Mouse (Mus musculus) neural tube, embryonic 11.5 days (tissue): Measurements from ENCODE around the gene Donson. TPM values are rescaled to one million over a fixed set of nuclear protein-coding genes. Genes with fewer than 3 reads are reported as not detected.

Source experiments
- ATAC-seq: fragments of 200-750 bp; cut with Nextera tagmentation; 2 replicates; pipeline ENCODE4 v1.8.0; 2017; ENCODE audit warnings: moderate number of reproducible peaks, mild to moderate bottlenecking, moderate TSS enrichment, moderate library complexity; ENCODE audit not compliant: insufficient read depth, low FRiP score, low TSS enrichment
- DNase-seq: peaks from one replicate; pipeline ENCODE4 v3.0.0-alpha.2; 2015; ENCODE audit warnings: low spot score
- H3K27ac ChIP-seq: fragments of 300-500 bp; sonication (generic); 2 replicates; pipeline ENCODE4 v1.5.1; 2014; ENCODE audit warnings: low read depth, mild to moderate bottlenecking, low read length
- H3K27me3 ChIP-seq: fragments of 300-500 bp; sonication (generic); 2 replicates; pipeline ENCODE4 v1.6.1; 2014; ENCODE audit warnings: mild to moderate bottlenecking, low read length, mixed read lengths; ENCODE audit not compliant: control insufficient read depth, insufficient read depth
- H3K36me3 ChIP-seq: fragments of 300-500 bp; sonication (generic); 2 replicates; pipeline ENCODE4 v1.6.1; 2014; ENCODE audit warnings: mild to moderate bottlenecking, low read length, moderate library complexity, mixed read lengths; ENCODE audit not compliant: control insufficient read depth, insufficient read depth
- H3K4me1 ChIP-seq: fragments of 300-500 bp; sonication (generic); 2 replicates; pipeline ENCODE4 v1.6.1; 2014; ENCODE audit warnings: low read length, mixed read lengths; ENCODE audit not compliant: control insufficient read depth, insufficient read depth
- H3K4me2 ChIP-seq: fragments of 300-500 bp; sonication (generic); 2 replicates; pipeline ENCODE4 v1.6.1; 2014; ENCODE audit warnings: low read depth, mild to moderate bottlenecking, moderate library complexity
- H3K4me3 ChIP-seq: fragments of 300-500 bp; sonication (generic); 2 replicates; pipeline ENCODE4 v1.5.1; 2014; ENCODE audit warnings: low read depth, low read length
- H3K9ac ChIP-seq: fragments of 300-500 bp; sonication (generic); 2 replicates; pipeline ENCODE4 v1.6.1; 2014; ENCODE audit warnings: mild to moderate bottlenecking, low read length
- H3K9me3 ChIP-seq: fragments of 300-500 bp; sonication (generic); 2 replicates; pipeline ENCODE4 v1.6.1; 2016; ENCODE audit warnings: low read length; ENCODE audit not compliant: control insufficient read depth
- WGBS: fragments of 180-500 bp; shearing (Covaris S2); extraction: QIAGEN DNeasy Blood & Tissue Kit; methylation state at CpG from one replicate; pipeline ENCODE4 v1.1.7; 2014; 5-methylcytosine and 5-hydroxymethylcytosine counted together
- polyA plus RNA-seq: library from polyadenylated mRNA; unstranded; fragments of >200 nt; fragmentation: Nextera tagmentation; extraction: Ambion mirVana; gene quantifications from 2 replicates; pipeline ENCODE4 v1.2.1, GENCODE M21; 2014

Gene Donson
- polyA plus RNA-seq, 1 experiment from 2014 or later, result 36.3 TPM

- Histone ChIP-seq H3K4me1 (no peaks in the 10 kb centered on the region), H3K27ac (no peak overlapping the region), H3K27me3 (no peaks in the 10 kb centered on the region), H3K36me3 (peaks cover 27% of the 10 kb centered on the region), H3K4me2 (no peak overlapping the region), H3K4me3 (no peak overlapping the region), H3K9ac (no peak overlapping the region), H3K9me3 (no peaks in the 10 kb centered on the region)
- WGBS, result 87% methylated on average over 4 of the region's 4 CpGs
- DNase-seq, result no peak
- ATAC-seq, result no peak
These were observed 14.1 kb downstream of the Donson start for GRCm38 (mm10) chr16:91674500-91674899.

- WGBS, result 97% methylated on average over 3 of the region's 3 CpGs
- Histone ChIP-seq H3K4me1 (no peaks in the 10 kb centered on the region; the same call in 1 of the 2 replicates), H3K4me3 (no peak overlapping the region), H3K27ac (no peak overlapping the region), H3K9ac (no peak overlapping the region), H3K27me3 (no peaks in the 10 kb centered on the region), H3K36me3 (peaks cover 39% of the 10 kb centered on the region), H3K9me3 (no peaks in the 10 kb centered on the region), H3K4me2 (no peak overlapping the region)
- no peak for DNase-seq
- no peak for ATAC-seq
These were observed 24.8 kb downstream of the Donson start for GRCm38 (mm10) chr16:91663795-91664194.

GRCm38 (mm10) chr16:91662336-91662735, 26.2 kb downstream of the Donson start:
- ATAC-seq (no peak), DNase-seq (no peak)
- 95% methylated on average over 16 of the region's 16 CpGs for WGBS
- H3K4me1 ChIP-seq, result no peaks in the 10 kb centered on the region; the same call in 1 of the 2 replicates
- no peak overlapping the region for H3K4me3 ChIP-seq
- H3K36me3 ChIP-seq, result peaks cover 53% of the 10 kb centered on the region
- H3K9me3 ChIP-seq, result no peaks in the 10 kb centered on the region
- no peak overlapping the region for H3K4me2 ChIP-seq
- H3K27ac ChIP-seq, result no peak overlapping the region
- no peak overlapping the region for H3K9ac ChIP-seq
- H3K27me3 ChIP-seq, result no peaks in the 10 kb centered on the region

- Histone ChIP-seq H3K27me3 (no peaks in the 10 kb centered on the region), H3K9me3 (no peaks in the 10 kb centered on the region), H3K4me2 (no peak overlapping the region), H3K27ac (no peak overlapping the region), H3K4me1 (no peaks in the 10 kb centered on the region; the same call in 1 of the 2 replicates), H3K9ac (no peak overlapping the region), H3K36me3 (peaks cover 54% of the 10 kb centered on the region), H3K4me3 (no peak overlapping the region)
- WGBS, result 66% methylated on average over 1 of the region's 1 CpGs
- DNase-seq (no peak), ATAC-seq (no peak)
These were observed 27.2 kb downstream of the Donson start for GRCm38 (mm10) chr16:91661397-91661796.

GRCm38 (mm10) chr16:91659798-91660197, 28.8 kb downstream of the Donson start:
- ATAC-seq (no peak), DNase-seq (no peak)
- H3K27ac ChIP-seq, result no peak overlapping the region
- no peak overlapping the region for H3K4me3 ChIP-seq
- no peaks in the 10 kb centered on the region for H3K27me3 ChIP-seq
- H3K9ac ChIP-seq, result no peak overlapping the region
- peaks cover 67% of the 10 kb centered on the region for H3K36me3 ChIP-seq
- H3K4me1 ChIP-seq, result no peaks in the 10 kb centered on the region; the same call in 1 of the 2 replicates
- WGBS, result 97% methylated on average over 20 of the region's 20 CpGs
- no peak overlapping the region for H3K4me2 ChIP-seq
- H3K9me3 ChIP-seq, result no peaks in the 10 kb centered on the region

- DNase-seq, result no peak
- no peaks in the 10 kb centered on the region for H3K27me3 ChIP-seq
These were observed 30.1 kb downstream of the Donson start for GRCm38 (mm10) chr16:91658471-91658870.

GRCm38 (mm10) chr16:91657285-91657684, 31.3 kb downstream of the Donson start:
- no peak overlapping the region for H3K4me2 ChIP-seq
- H3K27ac ChIP-seq, result no peak overlapping the region
- H3K27me3 ChIP-seq, result no peaks in the 10 kb centered on the region
- WGBS, result 97% methylated on average over 17 of the region's 17 CpGs
- H3K9ac ChIP-seq, result no peak overlapping the region
- H3K4me1 ChIP-seq, result no peaks in the 10 kb centered on the region; the same call in 1 of the 2 replicates
- DNase-seq (no peak), ATAC-seq (no peak)
- peaks cover 62% of the 10 kb centered on the region for H3K36me3 ChIP-seq
- H3K4me3 ChIP-seq, result no peak overlapping the region
- no peaks in the 10 kb centered on the region for H3K9me3 ChIP-seq

More at GRCm38 (mm10) chr16:91658471-91658870, 30.1 kb downstream of the Donson start:
- WGBS, result 98% methylated on average over 5 of the region's 5 CpGs
- Histone ChIP-seq H3K4me3 (no peak overlapping the region), H3K4me2 (no peak overlapping the region), H3K27ac (no peak overlapping the region), H3K9me3 (no peaks in the 10 kb centered on the region), H3K9ac (no peak overlapping the region), H3K36me3 (peaks cover 63% of the 10 kb centered on the region), H3K4me1 (no peaks in the 10 kb centered on the region; the same call in 1 of the 2 replicates)
- no peak for ATAC-seq

- Histone ChIP-seq H3K4me2 (no peak overlapping the region), H3K27ac (no peak overlapping the region), H3K4me3 (no peak overlapping the region), H3K9ac (no peak overlapping the region), H3K36me3 (peaks cover 56% of the 10 kb centered on the region), H3K4me1 (no peaks in the 10 kb centered on the region), H3K9me3 (no peaks in the 10 kb centered on the region), H3K27me3 (no peaks in the 10 kb centered on the region)
- WGBS, result 97% methylated on average over 9 of the region's 9 CpGs
- no peak for ATAC-seq
- no peak for DNase-seq
These were observed 33.3 kb downstream of the Donson start for GRCm38 (mm10) chr16:91655285-91655684.

GRCm38 (mm10) chr16:91652191-91652590, 36.4 kb downstream of the Donson start:
- ATAC-seq (no peak), DNase-seq (no peak)
- H3K27me3 ChIP-seq, result no peaks in the 10 kb centered on the region
- H3K4me1 ChIP-seq, result no peaks in the 10 kb centered on the region; the same call in 1 of the 2 replicates
- H3K4me2 ChIP-seq, result no peak overlapping the region
- H3K9ac ChIP-seq, result no peak overlapping the region
- no peak overlapping the region for H3K27ac ChIP-seq
- no peaks in the 10 kb centered on the region for H3K9me3 ChIP-seq
- H3K36me3 ChIP-seq, result peaks cover 25% of the 10 kb centered on the region
- no peak overlapping the region for H3K4me3 ChIP-seq
- WGBS, result 90% methylated on average over 3 of the region's 3 CpGs
